ENCODE assay signal across 17 mouse cellular contexts in the genomic region with DNA sequence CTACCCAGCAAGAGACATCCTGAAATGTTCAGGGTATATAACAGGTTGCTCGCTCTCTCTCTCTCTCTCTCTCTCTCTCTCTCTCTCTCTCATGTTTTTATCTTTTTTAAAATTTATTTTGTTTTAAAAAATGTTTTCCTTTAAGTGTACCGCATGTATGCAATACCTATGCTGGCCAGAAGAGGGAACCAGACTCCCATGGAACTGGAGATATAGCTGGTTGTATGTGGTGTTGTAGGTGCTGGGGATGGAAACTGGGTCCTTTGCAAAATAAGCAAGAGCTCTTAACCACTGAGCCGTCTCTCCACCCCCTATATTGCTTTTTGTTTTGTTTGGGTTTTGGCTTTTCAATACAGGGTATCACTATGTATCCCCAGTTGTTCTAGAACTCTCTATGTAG. TPM values are rescaled to one million over a fixed set of nuclear protein-coding genes. Genes with fewer than 3 reads are reported as not detected.
A peak's percentile ranks its signal among the peaks of the same experiment; 100 is the strongest.
DNase-seq lines count a peak whose midpoint lies in the region; ATAC-seq and TF ChIP-seq lines count a peak whose summit lies in the region.
"Had no signal": no experiment of that assay in that cellular context is flagged by ENCODE, and none has a peak within 500 bp of the region (broad histone marks: within the 10 kb centered on the region; RNA-seq: fewer than 3 reads in every experiment).

No protein-coding gene starts in this region.

- H3K4me1 ChIP-seq in forebrain, postnatal 0 days (ENCODE audit: insufficient read depth), result peaks cover 9% of the 10 kb centered on the region
- H3K4me1 ChIP-seq in forebrain, embryonic 15.5 days, result peaks cover 14% of the 10 kb centered on the region
- H3K4me1 ChIP-seq in E14TG2a.4 (replicated peaks; ENCODE audit: low read depth, low read length), result peaks cover 87% of the 10 kb centered on the region
- H3K4me1 ChIP-seq in neural tube, embryonic 15.5 days, result peaks cover 18% of the 10 kb centered on the region
- H3K4me1 ChIP-seq: megakaryocyte, embryonic 14.5 days had no signal

- no peaks in the 10 kb centered on the region for H3K9me3 ChIP-seq in forebrain, postnatal 0 days (ENCODE audit: low read length)
- H3K9me3 ChIP-seq in forebrain, embryonic 15.5 days, result peaks cover 4% of the 10 kb centered on the region; the same call in 1 of the 2 replicates
- peaks cover 5% of the 10 kb centered on the region; the same call in 1 of the 2 replicates for H3K9me3 ChIP-seq in E14TG2a.4 (ENCODE audit: low read length)
- H3K9me3 ChIP-seq in neural tube, embryonic 15.5 days (replicated peaks), result no peaks in the 10 kb centered on the region
- H3K9me3 ChIP-seq: heart, embryonic 15.5 days; hindbrain, embryonic 12.5 days; limb, embryonic 13.5 days; stomach, embryonic 15.5 days had no signal

- H3K9ac ChIP-seq in forebrain, postnatal 0 days, result no peak overlapping the region
- H3K9ac ChIP-seq in forebrain, embryonic 15.5 days (replicated peaks), result no peak overlapping the region
- H3K9ac ChIP-seq in neural tube, embryonic 15.5 days (replicated peaks), result no peak overlapping the region
- H3K9ac ChIP-seq: heart, embryonic 15.5 days; hindbrain, embryonic 12.5 days; limb, embryonic 13.5 days; stomach, embryonic 15.5 days had no signal

- no peak for DNase-seq in forebrain, postnatal 0 days
- DNase-seq in left cerebral cortex, adult 2 months (ENCODE audit: extremely low spot score in 1 of 2, low spot score in 2 of 2), result no peak
- no peak for DNase-seq in left cerebral cortex, adult 8-10 months (ENCODE audit: low spot score in 2 of 2)
- DNase-seq in induced T-regulatory cell, adult 2 months (ENCODE audit: low read depth), result peak; percentile 51
- no peak for DNase-seq in MN1 (ENCODE audit: low spot score)
- DNase-seq: kidney, adult 8-10 months; lung, adult 2 months; thymus, postnatal 14 days had no signal

- WGBS in forebrain, postnatal 0 days, result 95% methylated on average over 3 of the region's 3 CpGs
- 99% methylated on average over 3 of the region's 3 CpGs for WGBS in forebrain, embryonic 15.5 days
- 92% methylated on average over 3 of the region's 3 CpGs for WGBS in neural tube, embryonic 15.5 days

- TF ChIP-seq CTCF in forebrain, postnatal 0 days (IDR thresholded peaks at IDR 0.05; ENCODE audit: low read depth), result peak; percentile 36
- peak; percentile 33 for TF ChIP-seq CTCF in left cerebral cortex, adult 2 months (IDR thresholded peaks at IDR 0.05)
- TF ChIP-seq CTCF in E14TG2a.4 (conservative IDR thresholded peaks at IDR 0.05; ENCODE audit: low read length), result peak; percentile 79

- no peaks in the 10 kb centered on the region for H3K36me3 ChIP-seq in forebrain, postnatal 0 days (ENCODE audit: insufficient read depth)
- H3K36me3 ChIP-seq in forebrain, embryonic 15.5 days, result no peaks in the 10 kb centered on the region
- H3K36me3 ChIP-seq in E14TG2a.4 (ENCODE audit: insufficient read depth, low read length), result no peaks in the 10 kb centered on the region
- no peaks in the 10 kb centered on the region for H3K36me3 ChIP-seq in neural tube, embryonic 15.5 days
- H3K36me3 ChIP-seq: heart, embryonic 15.5 days; hindbrain, embryonic 12.5 days; limb, embryonic 13.5 days; stomach, embryonic 15.5 days had no signal

- H3K4me3 ChIP-seq in forebrain, postnatal 0 days (ENCODE audit: low read depth, low read length), result no peak overlapping the region
- no peak overlapping the region for H3K4me3 ChIP-seq in forebrain, embryonic 15.5 days
- no peak overlapping the region for H3K4me3 ChIP-seq in left cerebral cortex, adult 2 months
- H3K4me3 ChIP-seq in E14TG2a.4 (replicated peaks; ENCODE audit: low read length), result no peak overlapping the region
- H3K4me3 ChIP-seq in neural tube, embryonic 15.5 days (replicated peaks), result no peak overlapping the region
- H3K4me3 ChIP-seq: heart, embryonic 15.5 days; hindbrain, embryonic 12.5 days; limb, embryonic 13.5 days; megakaryocyte, embryonic 14.5 days; stomach, embryonic 15.5 days had no signal

- intact Hi-C loops in left cerebral cortex, adult 2 months (cut with DNase I), result no loop called here

- no peak for ATAC-seq in forebrain, postnatal 0 days
- ATAC-seq in forebrain, embryonic 15.5 days (replicated peaks), result no peak
- no peak for ATAC-seq in neural tube, embryonic 15.5 days (ENCODE audit: low FRiP score)

- no peak overlapping the region for H3K4me2 ChIP-seq in forebrain, postnatal 0 days (ENCODE audit: low read depth)
- no peak overlapping the region for H3K4me2 ChIP-seq in forebrain, embryonic 15.5 days (replicated peaks)
- no peak overlapping the region for H3K4me2 ChIP-seq in neural tube, embryonic 15.5 days
- H3K4me2 ChIP-seq: heart, embryonic 15.5 days; hindbrain, embryonic 12.5 days; limb, embryonic 13.5 days; stomach, embryonic 15.5 days had no signal

- H3K27ac ChIP-seq in forebrain, postnatal 0 days (ENCODE audit: low read depth, low read length), result no peak overlapping the region
- no peak overlapping the region for H3K27ac ChIP-seq in forebrain, embryonic 15.5 days (replicated peaks)
- H3K27ac ChIP-seq in left cerebral cortex, adult 2 months, result no peak overlapping the region
- H3K27ac ChIP-seq in neural tube, embryonic 15.5 days (replicated peaks), result no peak overlapping the region
- H3K27ac ChIP-seq: heart, embryonic 15.5 days; hindbrain, embryonic 12.5 days; limb, embryonic 13.5 days; stomach, embryonic 15.5 days had no signal

- no peaks in the 10 kb centered on the region for H3K27me3 ChIP-seq in forebrain, postnatal 0 days (ENCODE audit: insufficient read depth, low read length)
- no peaks in the 10 kb centered on the region for H3K27me3 ChIP-seq in forebrain, embryonic 15.5 days
- H3K27me3 ChIP-seq in E14TG2a.4 (ENCODE audit: insufficient read depth, low read length), result no peaks in the 10 kb centered on the region
- H3K27me3 ChIP-seq in neural tube, embryonic 15.5 days (replicated peaks), result no peaks in the 10 kb centered on the region
- H3K27me3 ChIP-seq: hindbrain, embryonic 12.5 days; limb, embryonic 13.5 days had no signal

RNA-seq across cellular contexts. Expression of a gene that starts 0.6 kb away (rescaled TPM):
- 119 and 139 TPM in 2 replicates for total RNA-seq in forebrain, postnatal 0 days (2014; rRNA removed)
- polyA plus RNA-seq in forebrain, postnatal 0 days (2015; fragmentation: Nextera tagmentation; extraction: Ambion mirVana), result 12.5 and 15.6 TPM in 2 replicates
- polyA plus RNA-seq in forebrain, embryonic 15.5 days (2015; fragmentation: Nextera tagmentation; extraction: Ambion mirVana), result 13.5 and 14.7 TPM in 2 replicates
- total RNA-seq in left cerebral cortex, adult 2 months (2021), result 100 to 1,000 TPM in 1 of 2 experiments, 10 to 100 TPM in 1; 96.5 to 102 TPM
- total RNA-seq in left cerebral cortex, adult 8-10 months (2022), result 100 to 1,000 TPM; 104 to 114 (median 110) TPM
- 13.0 and 18.4 TPM in 2 replicates for polyA plus RNA-seq in neural tube, embryonic 15.5 days (2015; fragmentation: Nextera tagmentation; extraction: Ambion mirVana)
- total RNA-seq: granulocyte monocyte progenitor cell, adult 5-6 weeks had no signal
- polyA plus RNA-seq: heart, embryonic 15.5 days; limb, embryonic 13.5 days; lung, adult 2 months; stomach, embryonic 15.5 days had no signal

RNA-seq across cellular contexts. Expression of a gene that starts 7.0 kb away (rescaled TPM):
- total RNA-seq in forebrain, postnatal 0 days (2014; rRNA removed), result 8.9 and 10.0 TPM in 2 replicates
- polyA plus RNA-seq in forebrain, postnatal 0 days (2015; fragmentation: Nextera tagmentation; extraction: Ambion mirVana), result 16.5 and 18.7 TPM in 2 replicates
- 38.9 and 45.6 TPM in 2 replicates for polyA plus RNA-seq in forebrain, embryonic 15.5 days (2015; fragmentation: Nextera tagmentation; extraction: Ambion mirVana)
- total RNA-seq in left cerebral cortex, adult 2 months (2021), result 1 to 10 TPM; 3.1 to 4.8 TPM
- total RNA-seq in left cerebral cortex, adult 8-10 months (2022), result 1 to 10 TPM; 2.7 to 4.3 (median 4.1) TPM
- 17.8 and 23.4 TPM in 2 replicates for polyA plus RNA-seq in neural tube, embryonic 15.5 days (2015; fragmentation: Nextera tagmentation; extraction: Ambion mirVana)

RNA-seq across cellular contexts. Expression of a gene that starts 23.1 kb away (rescaled TPM):
- 550 and 602 TPM in 2 replicates for total RNA-seq in forebrain, postnatal 0 days (2014; rRNA removed)
- 400 and 449 TPM in 2 replicates for polyA plus RNA-seq in forebrain, postnatal 0 days (2015; fragmentation: Nextera tagmentation; extraction: Ambion mirVana)
- 450 and 460 TPM in 2 replicates for polyA plus RNA-seq in forebrain, embryonic 15.5 days (2015; fragmentation: Nextera tagmentation; extraction: Ambion mirVana)
- 100 to 1,000 TPM; 489 to 520 TPM for total RNA-seq in left cerebral cortex, adult 2 months (2021)
- total RNA-seq in left cerebral cortex, adult 8-10 months (2022), result 100 to 1,000 TPM; 491 to 572 (median 530) TPM
- 338 and 367 TPM in 2 replicates for polyA plus RNA-seq in neural tube, embryonic 15.5 days (2015; fragmentation: Nextera tagmentation; extraction: Ambion mirVana)

RNA-seq across cellular contexts. Expression of a gene that starts 27.4 kb away (rescaled TPM):
- 0.24 and 0.62 TPM in 2 replicates for total RNA-seq in forebrain, postnatal 0 days (2014; rRNA removed)
- polyA plus RNA-seq in forebrain, postnatal 0 days (2015; fragmentation: Nextera tagmentation; extraction: Ambion mirVana), result 0.44 and 0.47 TPM in 2 replicates
- polyA plus RNA-seq in forebrain, embryonic 15.5 days (2015; fragmentation: Nextera tagmentation; extraction: Ambion mirVana), result 0.11 and 0.37 TPM in 2 replicates
- total RNA-seq in left cerebral cortex, adult 2 months (2021), result under 1 TPM; 0.29 to 0.47 TPM
- under 1 TPM; 0.37 to 0.98 (median 0.64) TPM for total RNA-seq in left cerebral cortex, adult 8-10 months (2022)
- polyA plus RNA-seq in neural tube, embryonic 15.5 days (2015; fragmentation: Nextera tagmentation; extraction: Ambion mirVana), result 0.66 and 0.90 TPM in 2 replicates
- polyA plus RNA-seq: heart, embryonic 15.5 days had no signal

RNA-seq across cellular contexts. Expression of a gene that starts 39.0 kb away (rescaled TPM):
- total RNA-seq in forebrain, postnatal 0 days (2014; rRNA removed), result 4.7 and 6.3 TPM in 2 replicates
- polyA plus RNA-seq in forebrain, postnatal 0 days (2015; fragmentation: Nextera tagmentation; extraction: Ambion mirVana), result 1.8 and 2.7 TPM in 2 replicates
- 0.27 and 0.69 TPM in 2 replicates for polyA plus RNA-seq in forebrain, embryonic 15.5 days (2015; fragmentation: Nextera tagmentation; extraction: Ambion mirVana)
- 1 to 10 TPM; 2.1 to 2.7 TPM for total RNA-seq in left cerebral cortex, adult 2 months (2021)
- total RNA-seq in left cerebral cortex, adult 8-10 months (2022), result 1 to 10 TPM; 3.1 to 5.3 (median 5.0) TPM
- 4.6 and 6.7 TPM in 2 replicates for polyA plus RNA-seq in neural tube, embryonic 15.5 days (2015; fragmentation: Nextera tagmentation; extraction: Ambion mirVana)
- total RNA-seq: granulocyte monocyte progenitor cell, adult 5-6 weeks had no signal
